Mouse (Mus musculus) C2C12 (cell line): ENCODE results near the gene Cabin1.

Experiments used
- CTCF ChIP-seq: IDR thresholded peaks from one replicate; pipeline ENCODE4 v1.5.1; 2011; ENCODE audit not compliant: control insufficient read depth, insufficient read depth, insufficient read length
- FOSL1 ChIP-seq: IDR thresholded peaks from one replicate; pipeline ENCODE4 v1.8.0; 2011; ENCODE audit warnings: mild to moderate bottlenecking, low read length; ENCODE audit not compliant: poor library complexity, insufficient read depth, severe bottlenecking
- MAX ChIP-seq: IDR thresholded peaks from one replicate; pipeline ENCODE4 v1.6.1; 2011; ENCODE audit warnings: mild to moderate bottlenecking, control low read depth
- MYOG ChIP-seq: IDR thresholded peaks from one replicate; pipeline ENCODE4 v1.6.1; 2011; ENCODE audit not compliant: control insufficient read depth, insufficient read length; ENCODE audit errors: extremely low read depth

GRCm38 (mm10) chr10:75766856-75767255 lies 2.7 kb upstream of the Cabin1 start:
- no peak for TF ChIP-seq CTCF
- TF ChIP-seq MAX, result no peak
- no peak for TF ChIP-seq MYOG
- TF ChIP-seq FOSL1, result no peak
